Mouse (Mus musculus) urinary bladder, postnatal 25 days (tissue): ENCODE measurements around the gene Dscaml1.

Source experiments
- DNase-seq: peaks from one replicate; pipeline ENCODE4 v3.0.0; 2022; ENCODE audit warnings: low spot score

Dscaml1 gene

DNA sequence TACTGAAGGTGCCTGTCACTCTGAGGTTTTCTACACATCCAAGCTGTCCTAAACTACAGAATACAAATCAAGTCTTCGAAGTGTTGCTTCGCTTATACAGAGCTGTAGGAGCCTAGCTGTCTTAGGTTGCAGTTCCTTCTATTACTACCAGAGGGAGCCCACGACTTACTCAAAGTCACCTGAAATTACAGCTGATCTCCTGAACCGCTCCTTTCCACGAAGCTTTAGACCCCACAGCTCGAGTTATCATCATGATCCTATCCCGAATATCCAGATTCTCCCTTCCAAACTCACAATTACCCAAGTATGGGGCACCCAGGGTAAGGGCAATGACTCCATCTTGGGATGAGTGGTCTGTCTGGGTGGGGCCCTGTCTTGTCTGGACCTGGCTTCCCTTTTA is 14.6 kb upstream of the Dscaml1 start:
- no peak for DNase-seq

DNA sequence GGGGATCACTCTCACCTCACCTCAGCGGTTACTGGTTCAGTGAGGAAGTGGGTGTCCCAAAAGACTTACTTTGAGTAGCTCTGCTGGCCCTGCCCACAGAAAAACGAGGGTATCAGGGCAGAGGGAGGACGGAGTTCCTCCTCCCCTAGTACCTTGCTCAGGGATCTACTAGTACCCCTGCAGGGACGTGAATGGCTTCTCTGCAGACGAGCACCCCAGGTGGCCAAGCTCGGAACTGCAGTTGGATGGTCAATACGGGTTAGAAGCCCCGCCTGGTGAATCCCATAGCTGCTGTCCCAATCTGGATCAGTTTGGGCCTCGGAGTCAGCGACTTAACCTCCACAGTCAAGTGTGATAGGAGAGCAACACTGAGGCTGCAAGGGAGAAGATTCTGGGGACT is 14.1 kb upstream of the Dscaml1 start:
- DNase-seq = peak; percentile 90

DNA sequence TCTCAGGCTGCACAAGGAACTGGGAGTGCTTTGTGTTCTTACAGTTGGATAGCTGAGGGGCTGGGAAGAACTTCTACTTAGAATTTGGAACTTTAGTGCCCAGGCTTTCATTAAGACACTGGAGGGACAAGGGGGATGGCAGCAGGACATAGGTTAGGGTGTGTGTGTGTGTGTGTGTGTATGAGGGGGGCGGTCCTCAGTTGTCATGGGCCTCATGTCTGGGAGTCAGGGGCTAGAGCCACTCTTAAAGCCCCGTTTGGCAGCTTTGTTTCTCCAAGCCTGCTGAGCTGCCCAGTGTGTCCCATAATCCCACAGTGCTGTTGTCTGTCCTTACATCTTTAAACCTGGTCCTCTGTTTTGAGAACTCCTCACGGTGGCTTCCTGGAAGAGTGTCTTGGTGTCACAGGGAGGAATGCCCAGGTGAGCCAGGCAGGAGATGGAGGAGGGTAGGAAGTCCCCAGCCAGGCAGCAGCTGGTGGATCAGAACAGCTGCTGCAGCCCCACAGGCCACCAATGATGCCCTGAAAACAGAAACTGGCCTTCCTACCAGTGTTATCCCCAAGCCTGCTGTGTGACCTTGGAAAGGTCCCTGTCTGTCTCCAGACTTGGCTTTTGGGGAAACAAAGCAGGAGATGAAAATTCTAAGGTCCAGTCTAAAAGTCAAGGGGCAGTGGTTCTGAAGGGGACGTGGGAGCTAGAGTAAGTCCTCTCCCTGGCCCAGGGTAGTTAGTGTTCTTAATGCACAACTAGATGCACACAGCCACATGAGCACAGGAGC is 13.5 kb upstream of the Dscaml1 start:
- no peak for DNase-seq

DNA sequence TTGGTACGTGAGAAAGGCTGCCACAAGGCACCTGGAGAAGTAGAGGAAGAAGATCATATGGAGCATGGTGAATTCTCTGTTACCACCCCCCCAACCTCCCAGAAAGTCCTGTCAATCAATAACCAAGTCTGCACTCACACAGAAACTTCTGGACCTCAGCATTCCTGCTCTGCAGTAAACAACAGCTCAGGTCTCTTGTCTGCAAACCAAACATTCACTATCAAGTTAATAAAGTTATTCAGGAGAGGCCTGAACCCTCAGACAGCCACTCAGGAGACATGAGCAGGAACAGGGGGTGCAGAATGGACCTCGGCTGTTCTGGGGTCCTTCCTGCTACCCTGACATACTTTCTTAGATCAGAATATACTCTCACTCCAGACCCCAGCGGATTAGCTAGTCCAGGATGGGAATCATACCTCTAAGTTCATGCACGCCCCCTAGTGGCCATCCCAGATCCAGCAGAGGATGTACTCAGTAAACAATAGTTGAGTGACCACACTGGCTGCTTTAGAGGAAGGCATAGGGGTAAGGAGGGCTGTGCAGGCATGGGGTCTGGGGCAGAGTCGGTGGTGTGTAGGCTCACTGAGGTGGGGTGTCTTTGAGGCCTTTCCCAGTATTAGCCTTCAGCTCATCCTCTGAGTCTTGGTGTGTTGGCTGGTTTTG is 12.8 kb upstream of the Dscaml1 start:
- DNase-seq = no peak

DNA sequence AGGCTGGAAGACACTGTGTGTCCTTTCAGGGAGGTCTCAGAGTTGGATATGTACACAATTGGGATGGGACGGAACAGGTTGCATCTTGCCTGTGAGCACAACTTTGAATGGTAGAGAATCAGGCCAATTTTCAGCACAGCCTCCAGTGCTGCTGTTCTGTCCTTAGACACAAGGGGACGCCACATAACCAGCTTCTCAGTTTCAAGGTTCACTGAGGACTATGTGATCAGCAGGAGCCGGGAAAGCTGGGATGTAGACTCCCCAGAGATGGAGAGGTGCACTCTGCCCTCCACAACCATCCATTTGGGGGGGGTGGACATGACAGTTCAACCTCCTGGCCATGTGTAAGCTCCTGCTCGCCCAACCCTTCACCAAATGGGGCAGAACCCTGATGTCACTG is 10.5 kb upstream of the Dscaml1 start:
- DNase-seq = peak; percentile 59

DNA sequence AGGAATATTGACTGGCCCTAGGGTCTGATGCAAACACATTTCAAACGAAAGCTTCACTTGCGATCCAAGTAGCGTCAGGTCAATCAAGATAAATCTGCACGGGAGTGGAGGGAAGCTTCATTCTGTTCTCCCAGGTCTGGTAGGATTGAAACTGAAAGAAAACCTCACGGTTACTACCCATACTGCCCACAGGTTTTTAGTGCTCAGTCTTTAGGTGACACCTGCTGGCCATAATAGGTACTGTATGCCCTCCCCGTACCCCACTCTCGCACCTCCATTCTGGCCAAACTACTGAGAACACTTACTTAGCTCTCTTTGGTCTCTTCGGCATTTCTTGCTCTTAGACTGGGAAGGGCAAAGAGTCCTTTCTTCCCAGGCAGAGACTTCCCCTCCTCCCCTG is 9.2 kb upstream of the Dscaml1 start:
- peak; percentile 38 for DNase-seq

DNA sequence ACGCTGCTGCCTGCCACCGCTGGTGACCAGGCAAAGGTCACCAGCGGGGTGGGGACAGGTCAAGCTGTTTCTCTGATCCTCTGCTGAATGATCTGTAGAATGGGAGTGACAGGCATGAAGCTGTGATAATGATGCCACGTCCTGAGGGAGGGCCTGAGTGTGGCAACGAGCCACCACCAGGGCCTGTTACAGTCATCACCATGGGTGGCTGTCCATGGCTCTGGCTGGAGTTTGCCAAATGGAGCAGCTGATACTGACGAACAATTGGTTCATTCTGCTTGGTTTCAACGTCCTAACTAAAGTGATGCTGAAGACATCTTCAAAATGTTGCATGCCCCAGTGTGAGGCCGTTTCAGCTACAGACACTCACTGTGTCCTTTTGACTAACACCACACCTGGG is 8.2 kb upstream of the Dscaml1 start:
- DNase-seq = no peak

DNA sequence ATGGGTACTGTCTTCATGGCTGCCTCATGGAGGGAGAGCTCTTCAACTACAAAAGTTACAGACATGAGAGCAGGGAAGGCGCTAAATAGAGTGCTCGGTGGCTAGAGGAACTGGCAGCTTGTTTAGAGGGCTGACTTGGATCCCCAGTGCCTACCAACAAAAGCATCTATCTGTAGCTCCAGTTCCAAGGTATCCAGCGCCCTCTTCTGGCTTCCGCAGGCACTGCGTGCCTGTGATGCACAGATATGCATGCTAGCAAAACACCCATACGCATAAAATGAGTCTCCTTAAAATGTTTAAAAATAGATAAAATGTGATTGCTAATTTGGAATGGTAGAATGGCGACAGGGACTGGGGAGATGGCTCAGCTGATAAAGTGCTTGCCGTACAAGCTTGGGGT is 5.2 kb upstream of the Dscaml1 start:
- no peak for DNase-seq

DNA sequence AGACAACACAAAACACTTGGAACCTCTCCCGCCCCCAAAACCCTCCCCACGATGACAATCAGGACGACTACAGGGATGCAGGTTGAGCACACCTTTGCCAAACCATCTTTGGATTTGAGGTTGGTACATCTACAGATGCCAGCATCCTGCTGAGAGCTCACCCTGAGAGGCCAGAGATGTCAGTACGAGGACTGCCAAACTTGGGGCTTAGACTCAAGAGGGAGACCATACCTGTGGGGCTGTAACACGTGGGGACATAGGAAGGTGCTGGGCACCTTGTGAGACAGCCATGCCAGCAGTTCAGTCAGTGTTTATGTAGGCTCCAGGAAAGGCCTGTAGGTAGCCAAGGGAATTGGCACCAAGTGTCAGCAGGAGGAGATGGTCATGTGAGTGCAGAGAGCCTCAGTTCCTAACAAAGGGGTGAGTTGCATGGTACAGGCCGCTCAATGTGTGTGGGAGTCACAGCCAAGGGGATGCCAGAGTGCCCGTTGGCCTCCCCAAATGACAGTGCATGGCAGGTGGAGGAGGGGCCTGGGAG is 3.6 kb upstream of the Dscaml1 start:
- DNase-seq = no peak

DNA sequence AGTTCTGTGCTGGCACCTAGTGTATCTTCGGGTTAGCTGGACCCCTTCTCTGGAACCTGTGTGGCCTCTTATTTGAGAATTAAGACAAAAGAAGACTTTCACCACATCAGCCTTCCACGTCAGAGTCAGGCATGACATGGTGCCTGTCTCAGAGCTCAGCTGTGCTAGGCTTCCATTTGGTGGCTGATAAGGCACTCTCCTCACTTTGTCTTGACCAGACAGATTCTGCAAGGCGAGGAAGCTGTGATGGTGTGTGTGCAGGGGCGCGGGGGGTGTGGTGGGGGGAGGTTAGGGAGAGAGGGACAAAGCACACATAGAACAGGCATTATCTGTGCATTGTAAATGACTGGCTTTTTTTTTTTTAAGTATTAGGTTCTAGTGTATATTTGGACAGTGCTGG is 3.0 kb downstream of the Dscaml1 start:
- DNase-seq = no peak

DNA sequence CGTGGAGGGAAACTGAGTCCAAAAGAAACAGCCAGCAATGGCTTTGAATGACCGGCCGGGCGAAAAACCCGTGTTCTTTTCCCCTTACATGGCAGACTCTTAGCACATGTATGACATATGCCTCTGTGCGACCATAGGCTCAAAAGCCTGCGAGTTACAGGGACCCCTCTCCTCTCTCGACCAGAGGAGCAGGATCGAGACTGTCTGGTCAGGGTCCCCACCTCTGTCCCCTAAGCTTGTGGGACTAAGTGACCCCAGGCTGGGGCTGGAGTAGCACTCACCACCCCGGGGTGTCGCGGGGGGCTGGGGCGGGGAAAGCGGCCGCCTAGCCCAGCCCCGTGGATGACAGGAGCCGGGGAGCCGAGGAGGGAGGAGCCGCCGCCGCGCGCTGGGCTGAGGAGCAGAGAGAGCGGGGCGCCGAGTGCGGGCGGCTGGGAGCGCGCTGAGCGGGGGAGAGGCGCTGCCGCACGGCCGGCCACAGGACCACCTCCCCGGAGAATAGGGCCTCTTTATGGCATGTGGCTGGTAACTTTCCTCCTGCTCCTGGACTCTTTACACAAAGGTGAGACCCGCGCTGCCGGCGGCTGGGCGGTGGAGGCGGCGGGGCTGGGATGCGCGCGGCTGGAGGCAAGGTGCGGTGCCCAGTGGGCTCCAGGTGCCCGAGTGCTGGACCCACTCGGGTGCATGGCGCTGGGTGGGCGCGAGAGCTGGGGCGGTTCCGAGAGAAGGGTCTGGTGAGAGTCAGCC is 3.7 kb downstream of the Dscaml1 start:
- DNase-seq = no peak

DNA sequence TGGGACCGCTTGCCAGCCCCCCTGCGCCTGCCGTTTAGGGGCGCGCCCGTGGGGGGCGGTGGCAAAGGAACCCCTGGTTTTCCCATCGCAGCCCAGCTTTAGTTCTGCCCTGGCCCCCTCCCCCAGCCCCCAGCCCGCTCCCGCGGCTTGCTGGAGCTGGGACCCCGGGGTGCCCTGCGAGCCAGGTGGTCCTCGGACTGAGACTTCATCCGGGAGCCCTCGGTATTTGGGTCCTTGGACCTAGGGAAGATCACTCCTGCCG is 4.2 kb downstream of the Dscaml1 start:
- no peak for DNase-seq

DNA sequence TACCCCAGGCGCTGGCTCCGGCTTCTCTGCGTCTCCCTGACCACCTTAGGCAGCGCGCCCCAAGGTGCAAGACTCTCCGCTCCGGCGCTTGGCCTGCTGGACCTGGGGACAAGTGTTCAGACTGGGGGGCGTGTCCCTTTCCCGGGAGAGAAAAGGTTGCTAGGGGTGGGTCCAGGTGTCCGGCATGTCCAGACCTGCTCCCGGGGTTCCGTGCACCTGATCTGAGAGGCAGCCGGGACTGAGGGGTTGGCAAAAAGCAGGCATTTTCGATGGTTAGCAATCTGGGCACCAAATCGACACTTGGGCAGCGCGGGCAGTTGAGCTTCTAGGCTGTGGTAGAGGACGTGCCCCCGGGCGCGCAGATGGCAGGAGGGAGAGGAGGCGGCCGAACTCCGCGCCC is 4.7 kb downstream of the Dscaml1 start:
- DNase-seq = peak; percentile 29

DNA sequence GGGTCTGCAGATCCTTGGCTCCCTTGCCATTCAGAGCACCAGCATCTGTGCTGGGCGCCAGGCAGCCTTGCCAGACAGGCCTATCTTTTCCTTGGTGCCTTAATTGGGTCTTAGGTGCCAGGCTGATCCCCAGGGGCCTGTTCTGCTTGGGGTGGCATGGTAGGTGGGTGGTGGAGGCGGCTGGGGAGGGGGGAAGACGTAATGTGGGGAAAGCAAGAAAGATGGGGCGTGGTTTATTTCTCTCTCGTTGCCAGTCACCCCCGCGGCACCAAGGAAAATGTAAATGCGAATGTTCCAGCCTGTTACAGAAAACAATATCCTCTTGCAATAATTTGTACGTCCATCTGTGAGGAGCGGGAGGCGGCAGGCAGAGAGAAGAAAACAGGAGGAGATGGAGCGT is 6.2 kb downstream of the Dscaml1 start:
- no peak for DNase-seq

DNA sequence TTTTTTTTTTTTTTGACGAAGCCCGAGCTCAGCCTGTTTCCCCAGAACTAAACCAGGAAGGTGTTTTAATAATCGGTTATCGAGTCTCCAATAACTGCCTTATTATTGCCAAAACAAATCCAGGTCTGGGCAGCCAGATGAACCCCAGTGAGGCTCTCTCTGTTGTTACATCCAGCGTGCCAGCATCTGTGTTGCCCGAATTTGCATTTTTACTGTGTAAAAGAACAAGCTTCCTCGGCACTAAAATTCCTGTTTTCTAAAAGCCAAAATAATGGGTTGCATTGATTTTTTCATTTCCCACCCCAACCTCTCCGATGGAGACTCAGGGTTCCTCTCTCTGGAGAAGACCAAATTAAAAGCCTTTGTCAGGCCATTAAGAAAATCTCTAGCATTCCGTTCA is 6.7 kb downstream of the Dscaml1 start:
- DNase-seq = no peak

DNA sequence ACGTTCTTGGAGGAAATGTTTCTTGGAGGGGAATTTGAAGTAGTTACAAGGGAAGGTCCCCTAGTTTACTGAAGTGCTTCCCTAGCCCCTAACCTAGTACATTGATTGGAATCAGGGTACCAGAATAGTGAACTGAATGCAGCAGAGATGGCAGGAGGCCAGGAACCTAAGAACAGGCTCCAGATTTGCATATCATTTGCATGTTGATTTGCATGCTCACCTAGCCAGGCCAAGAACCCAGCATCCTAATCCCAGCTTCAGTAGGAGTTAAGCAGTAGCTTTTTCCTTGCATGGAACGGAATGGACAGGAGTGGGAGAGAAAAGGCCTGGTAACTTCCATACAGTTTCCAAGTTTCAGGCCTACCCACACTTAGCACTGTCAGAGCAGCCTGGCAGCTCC is 7.7 kb downstream of the Dscaml1 start:
- no peak for DNase-seq

DNA sequence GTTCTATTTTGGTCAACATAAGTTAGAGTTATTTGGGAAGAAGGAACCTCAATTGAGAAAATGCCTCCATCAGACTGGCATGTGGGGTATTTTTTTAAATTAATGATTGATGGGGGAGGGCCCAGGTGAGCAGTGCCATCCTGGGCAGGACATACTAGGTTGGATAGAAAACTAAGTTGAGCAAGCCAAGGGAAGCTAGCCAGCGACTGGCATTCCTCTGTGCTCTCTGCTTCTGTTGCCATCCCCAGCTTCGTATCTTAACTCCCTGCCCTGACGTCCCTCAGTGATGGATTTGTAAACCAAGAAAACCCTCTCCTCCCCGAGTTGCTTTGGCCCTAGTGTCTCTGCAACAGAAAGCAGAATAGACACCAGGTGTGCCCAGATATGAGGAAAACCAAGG is 12.6 kb downstream of the Dscaml1 start:
- DNase-seq = no peak

DNA sequence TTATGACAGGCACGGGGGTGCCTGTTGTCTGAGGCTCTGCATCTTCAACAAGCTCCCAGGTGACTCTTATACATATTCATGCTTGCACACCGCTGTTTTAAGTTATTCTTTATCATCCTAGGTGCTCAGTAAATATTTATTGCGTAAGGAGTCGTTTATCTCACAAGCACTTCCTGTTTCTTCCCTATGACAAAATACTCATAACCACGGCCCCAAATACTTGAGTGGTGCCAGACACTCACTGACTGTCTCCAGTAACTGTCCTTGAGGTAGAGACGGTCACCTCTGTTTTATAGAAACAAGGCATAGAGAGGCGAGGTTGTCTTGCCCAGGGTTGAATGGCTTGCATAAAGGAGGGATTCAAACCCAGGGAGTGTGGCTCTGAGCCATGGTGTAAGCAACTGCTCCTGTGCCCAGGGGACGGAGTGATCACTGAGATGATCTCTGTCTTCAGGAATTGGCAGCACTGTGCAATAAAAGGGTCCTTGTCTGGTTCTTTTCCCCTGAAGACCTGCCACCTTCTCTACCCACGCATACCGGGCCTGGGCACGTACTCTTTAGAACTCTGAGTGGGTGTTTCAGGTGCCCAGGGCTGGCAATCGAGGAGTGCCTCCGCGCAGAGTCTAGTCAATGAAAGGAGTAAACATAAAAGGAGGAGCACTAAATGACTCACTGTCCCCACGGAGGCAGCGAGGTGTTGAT is 13.8 kb downstream of the Dscaml1 start:
- DNase-seq = no peak

DNA sequence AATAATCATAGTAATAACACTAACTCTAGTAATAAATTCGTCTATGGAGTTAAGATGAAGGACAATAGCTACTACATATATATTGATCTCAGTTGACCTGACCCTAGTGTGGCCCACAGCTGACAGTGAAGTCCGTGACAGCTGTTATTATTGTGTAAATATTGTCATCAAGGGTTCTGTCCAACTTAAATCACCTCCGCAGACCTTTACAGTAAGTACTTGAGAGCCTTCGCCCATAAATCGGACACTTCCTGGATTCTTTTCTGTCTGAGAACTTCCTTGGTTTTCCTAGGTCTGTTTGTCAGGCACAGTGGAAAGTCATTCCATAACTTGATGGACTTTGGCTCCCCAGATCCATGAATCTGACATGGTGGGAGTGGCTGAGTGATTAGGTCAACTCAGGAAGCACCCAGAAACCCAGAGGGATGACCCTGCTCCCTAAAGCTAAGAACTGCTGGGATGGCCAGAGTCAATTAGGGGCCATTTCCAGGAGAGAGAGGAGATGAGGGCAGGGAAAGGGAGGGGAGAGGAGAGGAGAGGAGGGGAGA is 17.9 kb downstream of the Dscaml1 start:
- DNase-seq = no peak

DNA sequence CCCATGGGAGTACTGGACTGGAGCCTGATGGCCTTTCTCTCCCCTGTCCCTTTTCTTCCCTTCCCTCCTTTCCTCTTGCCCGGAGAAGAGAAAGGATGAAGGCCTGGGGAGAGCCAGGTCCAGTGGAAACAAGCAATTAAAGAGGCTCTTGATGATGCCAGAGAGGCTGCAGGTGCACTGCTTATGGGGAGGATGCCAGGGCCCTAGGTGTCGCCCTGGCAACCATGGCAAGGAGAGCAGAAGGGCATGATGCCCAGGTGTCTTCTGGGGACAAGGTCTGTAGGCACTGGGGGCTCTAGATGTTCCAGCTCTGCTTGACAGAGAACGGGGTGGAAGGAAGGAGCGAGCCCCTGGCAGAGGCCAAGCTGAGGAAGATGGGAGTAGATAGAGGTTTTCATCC is 23.2 kb downstream of the Dscaml1 start:
- no peak for DNase-seq

DNA sequence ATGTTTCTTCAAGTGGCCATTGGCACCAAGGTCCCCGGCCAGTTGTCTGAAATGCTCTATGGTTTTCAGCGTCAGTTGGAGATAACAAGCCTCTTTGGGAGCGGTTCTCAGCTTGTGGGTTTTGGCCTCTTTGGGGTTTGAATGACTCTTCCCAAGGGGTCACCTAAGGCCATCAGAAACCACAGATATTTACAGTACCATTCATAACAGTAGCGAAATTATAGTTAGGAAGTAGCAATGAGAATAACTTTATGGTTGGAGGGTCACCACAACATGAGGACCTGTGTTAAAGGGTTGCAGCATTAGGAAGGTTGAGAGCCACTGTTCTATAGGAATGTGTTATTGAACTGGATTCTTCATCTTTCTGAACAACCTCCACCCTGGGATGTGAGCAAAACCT is 24.9 kb downstream of the Dscaml1 start:
- no peak for DNase-seq

DNA sequence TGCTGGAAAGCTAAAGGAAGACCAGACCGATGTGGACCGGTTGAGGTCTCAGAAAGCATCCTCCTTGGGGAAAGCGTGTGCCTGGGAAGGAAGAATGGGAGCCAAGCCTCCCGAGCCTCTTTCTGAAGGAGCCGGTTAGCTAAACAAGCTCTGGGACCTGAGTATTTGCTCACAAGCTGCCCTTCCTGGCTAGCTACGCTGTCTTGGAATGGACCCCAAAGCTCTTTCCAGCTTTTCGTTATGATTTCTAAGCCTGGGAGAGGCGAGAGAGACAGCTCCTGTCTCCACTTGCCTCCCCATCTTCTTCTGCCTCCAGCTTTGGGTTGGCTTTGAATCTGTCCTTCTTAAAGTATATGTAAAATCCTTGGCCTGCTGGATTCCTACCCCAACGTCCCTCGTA is 27.6 kb downstream of the Dscaml1 start:
- no peak for DNase-seq
